Mouse (Mus musculus) stomach, embryonic 14.5 days (tissue): ENCODE measurements around the gene Trmt6. TPM values are rescaled to one million over a fixed set of nuclear protein-coding genes. Genes with fewer than 3 reads are reported as not detected.

ENCODE experiments used
- ATAC-seq: fragments of 200-750 bp; cut with Nextera tagmentation; 2 replicates; pipeline ENCODE4 v1.8.0; 2017; ENCODE audit warnings: low read depth, moderate TSS enrichment; ENCODE audit not compliant: insufficient number of reproducible peaks, insufficient read depth, low FRiP score
- H3K27ac ChIP-seq: fragments of 300-500 bp; sonication (generic); 2 replicates; pipeline ENCODE4 v1.5.1; 2014; ENCODE audit warnings: mild to moderate bottlenecking, low read length, moderate library complexity, mixed read lengths
- H3K27me3 ChIP-seq: fragments of 300-500 bp; sonication (generic); 2 replicates; pipeline ENCODE4 v1.6.1; 2014; ENCODE audit warnings: low read length, control low read depth, mixed read lengths; ENCODE audit not compliant: control insufficient read depth, insufficient read depth
- H3K36me3 ChIP-seq: fragments of 300-500 bp; sonication (generic); 2 replicates; pipeline ENCODE4 v1.6.1; 2014; ENCODE audit warnings: mild to moderate bottlenecking, control low read depth, low read length, moderate library complexity, mixed read lengths; ENCODE audit not compliant: control insufficient read depth, insufficient read depth
- H3K4me1 ChIP-seq: fragments of 300-500 bp; sonication (generic); 2 replicates; pipeline ENCODE4 v1.6.1; 2014; ENCODE audit warnings: low read length, control low read depth, mixed read lengths; ENCODE audit not compliant: control insufficient read depth, insufficient read depth
- H3K4me2 ChIP-seq: fragments of 300-500 bp; sonication (generic); replicated peaks from 2 replicates; pipeline ENCODE4 v1.6.1; 2014; ENCODE audit warnings: low read depth, low read length, control low read depth
- H3K4me3 ChIP-seq: fragments of 300-500 bp; sonication (generic); 2 replicates; pipeline ENCODE4 v1.5.1; 2014; ENCODE audit warnings: low read depth, low read length, control low read depth
- H3K9ac ChIP-seq: fragments of 300-500 bp; sonication (generic); replicated peaks from 2 replicates; pipeline ENCODE4 v1.6.1; 2014; ENCODE audit warnings: low read depth, mild to moderate bottlenecking, control low read depth, low read length, moderate library complexity, mixed read lengths
- H3K9me3 ChIP-seq: fragments of 300-500 bp; sonication (generic); 2 replicates; pipeline ENCODE4 v1.6.1; 2016; ENCODE audit warnings: low read depth, low read length, control low read depth; ENCODE audit not compliant: control insufficient read depth
- WGBS: fragments of 180-500 bp; shearing (Covaris S2); extraction: QIAGEN DNeasy Blood & Tissue Kit; methylation state at CpG from one replicate; pipeline ENCODE4 v1.1.7; 2014; 5-methylcytosine and 5-hydroxymethylcytosine counted together
- polyA plus RNA-seq: library from polyadenylated mRNA; unstranded; fragments of >200 nt; fragmentation: Nextera tagmentation; extraction: Ambion mirVana; gene quantifications from 2 replicates; pipeline ENCODE4 v1.2.1, GENCODE M21; 2014

Gene Trmt6
- 29.6 and 33.4 TPM in 2 replicates for polyA plus RNA-seq

- peaks cover 11% of the 10 kb centered on the region; the same call in 1 of the 2 replicates for H3K4me1 ChIP-seq
- peak within 1 kb of the TSS; percentile 68 for H3K4me3 ChIP-seq
- H3K27ac ChIP-seq, result peak within 1 kb of the TSS; percentile 66
- no peaks in the 10 kb centered on the region for H3K27me3 ChIP-seq
- H3K9ac ChIP-seq, result peak within 1 kb of the TSS; percentile 66
- WGBS, result under 1% methylated on average over 59 of the region's 59 CpGs
- H3K36me3 ChIP-seq, result peaks cover 7% of the 10 kb centered on the region; the same call in 1 of the 2 replicates
- H3K4me2 ChIP-seq, result peak within 1 kb of the TSS; percentile 91
- peak; percentile 100 for ATAC-seq
- no peaks in the 10 kb centered on the region for H3K9me3 ChIP-seq
These were observed at the start of gene Trmt6, which contains the start of gene Mcm8 for GRCm38 (mm10) chr2:132815608-132816314. Gene Trmt6, minus strand, starts transcription at chr2:132816055. Gene Mcm8, plus strand, starts transcription at chr2:132816141.

GRCm38 (mm10) chr2:132863325-132863724 lies 47.5 kb upstream of the Trmt6 start:
- H3K9me3 ChIP-seq, result no peaks in the 10 kb centered on the region

GRCm38 (mm10) chr2:132861456-132861855 lies 45.6 kb upstream of the Trmt6 start:
- no peak overlapping the region for H3K9ac ChIP-seq
- H3K27ac ChIP-seq, result no peak overlapping the region
- H3K4me3 ChIP-seq, result no peak overlapping the region
- peaks cover 13% of the 10 kb centered on the region; the same call in 1 of the 2 replicates for H3K36me3 ChIP-seq
- H3K4me1 ChIP-seq, result no peaks in the 10 kb centered on the region
- WGBS, result 92% methylated on average over 2 of the region's 2 CpGs
- ATAC-seq, result no peak
- no peaks in the 10 kb centered on the region for H3K27me3 ChIP-seq
- no peaks in the 10 kb centered on the region for H3K9me3 ChIP-seq
- H3K4me2 ChIP-seq, result no peak overlapping the region

More at GRCm38 (mm10) chr2:132863325-132863724, 47.5 kb upstream of the Trmt6 start:
- Histone ChIP-seq H3K4me1 (no peaks in the 10 kb centered on the region), H3K4me3 (no peak overlapping the region), H3K27me3 (no peaks in the 10 kb centered on the region), H3K9ac (no peak overlapping the region), H3K27ac (no peak overlapping the region), H3K36me3 (peaks cover 17% of the 10 kb centered on the region; the same call in 1 of the 2 replicates), H3K4me2 (no peak overlapping the region)
- WGBS, result 91% methylated on average over 2 of the region's 2 CpGs
- no peak for ATAC-seq

- H3K27ac ChIP-seq, result no peak overlapping the region
- H3K36me3 ChIP-seq, result peaks cover 6% of the 10 kb centered on the region; the same call in 1 of the 2 replicates
- no peaks in the 10 kb centered on the region for H3K4me1 ChIP-seq
- H3K9ac ChIP-seq, result no peak overlapping the region
- no peak for ATAC-seq
- H3K4me3 ChIP-seq, result no peak overlapping the region
- H3K9me3 ChIP-seq, result no peaks in the 10 kb centered on the region
- H3K4me2 ChIP-seq, result no peak overlapping the region
- H3K27me3 ChIP-seq, result no peaks in the 10 kb centered on the region
These were observed 44.6 kb upstream of the Trmt6 start for GRCm38 (mm10) chr2:132860435-132860834.

- WGBS, result 87% methylated on average over 5 of the region's 5 CpGs
These were observed 40.5 kb upstream of the Trmt6 start for GRCm38 (mm10) chr2:132856333-132856732.

GRCm38 (mm10) chr2:132853051-132853450 lies 37.2 kb upstream of the Trmt6 start:
- Histone ChIP-seq H3K9ac (no peak overlapping the region), H3K4me3 (no peak overlapping the region), H3K4me2 (no peak overlapping the region), H3K9me3 (no peaks in the 10 kb centered on the region), H3K4me1 (peaks cover under 1% of the 10 kb centered on the region; the same call in 1 of the 2 replicates), H3K36me3 (peaks cover 15% of the 10 kb centered on the region; the same call in 1 of the 2 replicates), H3K27ac (no peak overlapping the region), H3K27me3 (no peaks in the 10 kb centered on the region)
- WGBS, result 92% methylated on average over 1 of the region's 1 CpGs
- ATAC-seq, result no peak

More at GRCm38 (mm10) chr2:132856333-132856732, 40.5 kb upstream of the Trmt6 start:
- Histone ChIP-seq H3K9ac (no peak overlapping the region), H3K27ac (no peak overlapping the region), H3K4me1 (no peaks in the 10 kb centered on the region), H3K4me3 (no peak overlapping the region), H3K4me2 (no peak overlapping the region), H3K27me3 (no peaks in the 10 kb centered on the region), H3K36me3 (peaks cover 5% of the 10 kb centered on the region; the same call in 1 of the 2 replicates), H3K9me3 (no peaks in the 10 kb centered on the region)
- no peak for ATAC-seq

- peaks cover 8% of the 10 kb centered on the region; the same call in 1 of the 2 replicates for H3K4me1 ChIP-seq
- H3K27me3 ChIP-seq, result no peaks in the 10 kb centered on the region
- H3K36me3 ChIP-seq, result peaks cover 14% of the 10 kb centered on the region; the same call in 1 of the 2 replicates
- no peak overlapping the region for H3K4me3 ChIP-seq
- no peaks in the 10 kb centered on the region for H3K9me3 ChIP-seq
- H3K9ac ChIP-seq, result no peak overlapping the region
- ATAC-seq, result no peak
- H3K27ac ChIP-seq, result no peak overlapping the region
- H3K4me2 ChIP-seq, result no peak overlapping the region
- 90% methylated on average over 6 of the region's 6 CpGs for WGBS
These were observed 33.3 kb upstream of the Trmt6 start for GRCm38 (mm10) chr2:132849141-132849540.

GRCm38 (mm10) chr2:132848361-132848760 lies 32.5 kb upstream of the Trmt6 start:
- WGBS, result 91% methylated on average over 4 of the region's 4 CpGs
- H3K27me3 ChIP-seq, result no peaks in the 10 kb centered on the region

More at GRCm38 (mm10) chr2:132848361-132848760, 32.5 kb upstream of the Trmt6 start:
- Histone ChIP-seq H3K4me2 (peak overlapping the region; percentile 73; the same call in 1 of the 2 replicates), H3K27ac (no peak overlapping the region), H3K36me3 (peaks cover 12% of the 10 kb centered on the region; the same call in 1 of the 2 replicates), H3K9ac (no peak overlapping the region), H3K9me3 (no peaks in the 10 kb centered on the region), H3K4me1 (peaks cover 8% of the 10 kb centered on the region; the same call in 1 of the 2 replicates), H3K4me3 (no peak overlapping the region)
- ATAC-seq, result no peak
